Mouse (Mus musculus) kidney, adult 2 months (tissue): ENCODE data around the gene Sema4b.

Experiments
- CTCF ChIP-seq: fragments of 200-500 bp; conservative IDR thresholded peaks from 2 replicates; pipeline ENCODE4 v1.5.1; 2011; ENCODE audit warnings: low read depth, mild to moderate bottlenecking, control low read depth, low read length, moderate library complexity, mixed read lengths; ENCODE audit not compliant: insufficient read depth, insufficient read length
- POLR2A ChIP-seq: fragments of 200-500 bp; IDR thresholded peaks from one replicate; pipeline ENCODE4 v1.6.1; 2011; ENCODE audit warnings: low read depth, low read length, control low read depth

- no peak for TF ChIP-seq POLR2A
- TF ChIP-seq CTCF, result no peak
Observed at GRCm38 (mm10) chr7:80146077-80146476, 40.6 kb upstream of the Sema4b start.
